Mouse (Mus musculus) heart, embryonic 12.5 days (tissue): ENCODE data around the gene Hmgb2. TPM values are rescaled to one million over a fixed set of nuclear protein-coding genes. Genes with fewer than 3 reads are reported as not detected.
"Not testable (repeated sequence)": the region's sequence is repeated elsewhere in the genome, so short reads cannot be mapped to it uniquely, and the experiment has no call there.

Source experiments
- ATAC-seq: fragments of 200-750 bp; cut with Nextera tagmentation; 2 replicates; pipeline ENCODE4 v1.8.0; 2017; ENCODE audit warnings: moderate TSS enrichment, moderate library complexity; ENCODE audit not compliant: insufficient number of reproducible peaks, low FRiP score
- H3K27ac ChIP-seq: fragments of 300-500 bp; sonication (generic); 2 replicates; pipeline ENCODE4 v1.5.1; 2016; ENCODE audit warnings: mild to moderate bottlenecking, moderate library complexity; ENCODE audit not compliant: poor library complexity, severe bottlenecking
- H3K27me3 ChIP-seq: fragments of 300-500 bp; sonication (generic); replicated peaks from 2 replicates; pipeline ENCODE4 v1.6.1; 2016; ENCODE audit warnings: mild to moderate bottlenecking, moderate library complexity
- H3K36me3 ChIP-seq: fragments of 300-500 bp; sonication (generic); 2 replicates; pipeline ENCODE4 v1.6.1; 2016; ENCODE audit warnings: mild to moderate bottlenecking, moderate library complexity
- H3K4me1 ChIP-seq: fragments of 300-500 bp; sonication (generic); replicated peaks from 2 replicates; pipeline ENCODE4 v1.6.1; 2016; ENCODE audit warnings: mild to moderate bottlenecking
- H3K4me2 ChIP-seq: fragments of 300-500 bp; sonication (generic); 2 replicates; pipeline ENCODE4 v1.6.1; 2016; ENCODE audit warnings: mild to moderate bottlenecking, moderate library complexity
- H3K4me3 ChIP-seq: fragments of 300-500 bp; sonication (generic); 2 replicates; pipeline ENCODE4 v1.5.1; 2016; ENCODE audit warnings: mild to moderate bottlenecking
- H3K9ac ChIP-seq: fragments of 300-500 bp; sonication (generic); 2 replicates; pipeline ENCODE4 v1.6.1; 2016; ENCODE audit warnings: mild to moderate bottlenecking, moderate library complexity
- H3K9me3 ChIP-seq: fragments of 300-500 bp; sonication (generic); replicated peaks from 2 replicates; pipeline ENCODE4 v1.6.1; 2016; ENCODE audit warnings: mild to moderate bottlenecking, moderate library complexity
- WGBS: fragments of 180-500 bp; shearing (Covaris S2); methylation state at CpG from one replicate; pipeline ENCODE4 v1.1.7; 2016; 5-methylcytosine and 5-hydroxymethylcytosine counted together
- polyA plus RNA-seq: library from polyadenylated mRNA; unstranded; fragments of >200 nt; fragmentation: Nextera tagmentation; extraction: Ambion mirVana; gene quantifications from 2 replicates; pipeline ENCODE4 v1.2.1, GENCODE M21; 2016

The Hmgb2 gene
- polyA plus RNA-seq, 1 experiment from 2014 or later: 346 TPM

DNA sequence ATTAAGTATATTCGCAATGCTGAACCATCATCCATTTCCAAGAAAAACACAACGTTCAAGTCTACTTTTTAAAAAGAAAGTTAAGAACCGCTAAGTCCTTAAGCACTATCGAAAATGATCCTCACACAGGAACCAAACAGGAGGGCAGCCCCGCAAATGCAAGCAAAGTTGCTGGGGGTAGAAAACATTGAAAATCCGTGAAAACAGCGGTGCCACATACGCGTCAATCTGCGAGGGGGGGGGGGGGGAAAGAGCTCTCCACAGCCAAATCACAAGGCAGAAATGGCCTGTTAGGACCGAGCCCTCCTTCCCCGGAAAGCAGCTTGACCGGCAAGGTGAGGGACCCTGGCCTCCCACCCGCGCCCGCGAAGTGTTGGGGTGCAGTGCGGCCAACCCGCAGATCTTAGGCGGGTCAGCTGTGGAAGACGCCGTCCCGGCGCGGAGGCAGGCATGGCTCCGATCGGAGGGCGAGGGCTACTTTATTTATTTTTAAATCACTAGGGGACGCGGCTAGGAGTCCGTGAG, 854 bp upstream of the Hmgb2 start:
- H3K4me2 ChIP-seq: peak overlapping the region; percentile 93
- H3K9me3 ChIP-seq: no peaks in the 10 kb centered on the region
- 2% methylated on average over 31 of the region's 31 CpGs for WGBS
- H3K4me1 ChIP-seq: peaks cover 7% of the 10 kb centered on the region
- H3K4me3 ChIP-seq: peak overlapping the region; percentile 90
- peaks cover 22% of the 10 kb centered on the region for H3K36me3 ChIP-seq
- peak overlapping the region; percentile 95 for H3K9ac ChIP-seq
- no peaks in the 10 kb centered on the region for H3K27me3 ChIP-seq
- peak overlapping the region; percentile 88 for H3K27ac ChIP-seq
- ATAC-seq: no peak

DNA sequence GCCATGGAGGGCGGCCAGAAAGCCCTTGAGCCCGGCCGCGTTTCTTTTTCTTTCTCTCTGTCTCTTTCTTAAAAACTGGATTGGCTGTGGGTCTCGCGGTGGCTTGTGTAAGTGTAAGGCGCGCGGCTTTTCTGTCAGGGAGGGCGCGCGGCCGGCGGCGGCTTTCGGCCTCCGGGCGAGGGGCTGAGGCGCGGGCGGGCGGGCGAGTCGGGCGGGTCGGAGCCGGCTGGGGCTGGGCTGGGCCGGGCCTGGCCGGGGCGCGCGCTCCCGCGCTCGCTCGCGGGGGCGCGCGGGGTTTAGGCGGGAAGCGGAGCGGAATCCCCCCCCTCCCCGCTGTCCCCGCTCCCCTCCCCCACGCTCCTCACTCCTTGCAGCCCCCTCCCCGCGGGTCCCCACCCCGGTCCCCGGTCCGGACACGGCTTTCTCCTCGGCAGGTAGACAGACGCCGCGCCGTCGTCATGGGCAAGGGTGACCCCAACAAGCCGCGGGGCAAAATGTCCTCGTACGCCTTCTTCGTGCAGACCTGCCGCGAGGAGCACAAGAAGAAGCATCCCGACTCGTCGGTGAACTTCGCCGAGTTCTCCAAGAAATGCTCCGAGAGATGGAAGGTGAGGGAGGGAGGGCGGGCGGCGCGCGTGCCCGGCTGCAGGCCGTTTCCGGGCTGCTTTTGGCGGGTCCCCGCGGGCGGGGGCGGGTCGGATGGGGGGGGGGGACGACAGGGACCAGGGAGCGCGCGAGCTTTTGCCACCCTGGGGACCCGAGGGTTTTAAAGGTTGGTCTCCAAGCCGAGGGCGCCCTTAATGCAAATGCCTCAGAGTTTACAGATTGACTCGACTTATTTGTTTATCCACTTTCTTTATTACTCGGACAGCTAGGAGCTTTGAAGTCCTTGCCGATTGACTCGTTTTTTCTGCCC, 692 bp downstream of the Hmgb2 start:
- peak; percentile 60 for ATAC-seq
- Histone ChIP-seq H3K9ac (peak overlapping the region; percentile 100), H3K36me3 (peaks cover 29% of the 10 kb centered on the region), H3K9me3 (no peaks in the 10 kb centered on the region), H3K27me3 (no peaks in the 10 kb centered on the region), H3K27ac (peak overlapping the region; percentile 100), H3K4me3 (peak overlapping the region; percentile 90), H3K4me1 (peaks cover 7% of the 10 kb centered on the region), H3K4me2 (peak overlapping the region; percentile 73)
- 1% methylated on average over 88 of the region's 96 CpGs for WGBS

DNA sequence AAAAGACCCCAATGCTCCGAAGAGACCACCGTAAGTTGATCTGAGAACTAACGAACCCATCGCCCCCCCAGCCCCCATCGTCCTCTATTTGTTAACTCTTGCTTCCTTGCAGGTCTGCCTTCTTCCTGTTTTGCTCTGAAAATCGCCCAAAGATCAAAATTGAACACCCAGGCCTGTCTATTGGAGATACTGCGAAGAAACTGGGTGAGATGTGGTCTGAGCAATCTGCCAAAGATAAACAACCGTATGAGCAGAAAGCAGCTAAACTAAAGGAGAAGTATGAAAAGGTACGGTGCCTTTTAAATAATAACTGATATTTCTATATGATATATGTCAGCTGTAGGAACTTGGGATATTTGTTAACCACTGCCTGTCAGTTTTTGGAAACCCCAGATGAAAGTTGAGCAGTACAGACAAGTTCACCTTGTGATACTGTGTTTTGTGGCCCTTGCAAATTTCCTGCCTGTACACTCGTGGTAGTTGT, 1.5 kb downstream of the Hmgb2 start:
- H3K9me3 ChIP-seq, ATAC-seq, H3K27me3 ChIP-seq, H3K4me1 ChIP-seq: not testable (repeated sequence)
- Histone ChIP-seq H3K4me3 (peak overlapping the region; percentile 90), H3K4me2 (peak overlapping the region; percentile 73), H3K27ac (peak overlapping the region; percentile 100), H3K9ac (peak overlapping the region; percentile 100), H3K36me3 (peaks cover 35% of the 10 kb centered on the region)
- WGBS: 15% methylated on average over 10 of the region's 10 CpGs

DNA sequence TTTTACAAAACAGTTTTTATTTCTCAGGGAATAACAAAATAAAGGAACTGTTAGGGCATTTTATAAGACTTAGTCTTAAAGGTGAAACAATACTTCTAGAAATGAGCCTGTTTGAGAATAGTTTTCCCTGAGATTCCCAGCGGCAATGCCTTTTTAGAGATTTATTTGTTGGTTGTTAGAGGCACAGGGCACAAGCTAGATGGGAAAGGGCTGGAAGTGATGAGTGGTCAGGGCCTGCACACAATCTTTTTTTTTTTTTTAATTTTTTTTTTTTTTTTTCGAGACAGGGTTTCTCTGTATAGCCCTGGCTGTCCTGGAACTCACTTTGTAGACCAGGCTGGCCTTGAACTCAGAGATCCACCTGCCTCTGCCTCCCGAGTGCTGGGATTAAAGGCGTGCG, 5.0 kb downstream of the Hmgb2 start:
- not testable (repeated sequence) for ATAC-seq, H3K27ac ChIP-seq
- 92% methylated on average over 4 of the region's 5 CpGs for WGBS

DNA sequence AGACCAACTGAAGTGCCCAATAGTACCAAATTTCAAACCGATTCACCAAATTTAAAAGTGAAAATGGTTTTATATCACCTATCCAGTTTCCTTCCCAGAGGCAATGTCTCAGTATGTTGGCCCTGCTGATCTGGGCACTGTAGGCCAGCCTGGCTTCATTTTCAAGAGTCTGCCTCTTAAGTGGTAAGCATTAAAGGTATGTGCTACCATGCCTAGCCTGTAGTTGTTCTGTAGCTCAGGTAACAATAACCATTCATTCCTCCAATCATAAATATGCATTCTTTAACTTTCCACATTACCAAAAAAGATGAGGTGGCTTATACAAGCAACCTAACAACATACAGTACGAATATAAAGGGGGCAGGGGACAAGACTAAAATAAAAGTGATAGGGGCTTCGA, 6.0 kb downstream of the Hmgb2 start:
- Histone ChIP-seq H3K4me3 (no peak overlapping the region), H3K9me3 (no peaks in the 10 kb centered on the region), H3K27me3 (no peaks in the 10 kb centered on the region), H3K9ac (no peak overlapping the region), H3K4me2 (no peak overlapping the region), H3K27ac (no peak overlapping the region), H3K36me3 (peaks cover 41% of the 10 kb centered on the region), H3K4me1 (peaks cover 8% of the 10 kb centered on the region; the same call in 1 of the 2 replicates)
- 87% methylated on average over 3 of the region's 3 CpGs for WGBS
- ATAC-seq: no peak

More for the DNA sequence above, 5.0 kb downstream of the Hmgb2 start:
- H3K4me2 ChIP-seq, H3K4me1 ChIP-seq, H3K4me3 ChIP-seq, H3K27me3 ChIP-seq, H3K9me3 ChIP-seq, H3K9ac ChIP-seq: not testable (repeated sequence)
- H3K36me3 ChIP-seq: peaks cover 37% of the 10 kb centered on the region

DNA sequence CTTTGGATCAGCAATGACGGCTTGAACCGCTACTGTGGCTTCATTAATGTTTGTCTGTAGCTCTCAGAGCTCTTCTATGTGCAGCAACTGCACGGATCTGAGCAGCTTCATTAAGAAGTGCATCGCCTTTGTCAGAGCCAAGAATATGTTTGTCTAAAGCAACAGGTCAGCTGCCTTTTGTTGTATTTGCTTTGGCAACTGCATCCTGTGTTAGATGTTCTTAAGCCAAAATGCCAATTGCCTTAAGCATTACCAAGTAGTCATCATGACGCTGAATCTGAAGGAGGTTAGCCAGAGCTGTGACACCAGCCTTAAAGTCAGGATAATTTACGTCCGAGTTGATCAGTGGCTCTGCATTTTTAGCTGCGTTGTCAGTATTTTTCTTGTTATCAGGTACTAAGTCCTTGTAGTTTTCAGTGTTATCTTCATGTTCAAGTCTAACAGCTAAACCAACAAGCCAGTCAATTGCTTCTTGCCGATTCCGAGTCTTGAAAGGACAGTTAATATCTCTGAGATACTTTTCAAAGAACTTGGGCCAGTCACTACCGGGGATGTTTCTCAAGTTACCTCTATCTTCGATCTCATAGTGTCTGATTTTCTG, 8.6 kb downstream of the Hmgb2 start:
- ATAC-seq: no peak
- 0 out of 2 replicates have a peak, but pooled peaks cover 5% of the 10 kb centered on the region for H3K4me1 ChIP-seq
- H3K27ac ChIP-seq: no peak overlapping the region
- WGBS: 58% methylated on average over 12 of the region's 12 CpGs
- no peaks in the 10 kb centered on the region for H3K9me3 ChIP-seq
- no peak overlapping the region for H3K9ac ChIP-seq
- H3K4me2 ChIP-seq: no peak overlapping the region
- H3K27me3 ChIP-seq: no peaks in the 10 kb centered on the region
- peaks cover 28% of the 10 kb centered on the region for H3K36me3 ChIP-seq
- H3K4me3 ChIP-seq: no peak overlapping the region

DNA sequence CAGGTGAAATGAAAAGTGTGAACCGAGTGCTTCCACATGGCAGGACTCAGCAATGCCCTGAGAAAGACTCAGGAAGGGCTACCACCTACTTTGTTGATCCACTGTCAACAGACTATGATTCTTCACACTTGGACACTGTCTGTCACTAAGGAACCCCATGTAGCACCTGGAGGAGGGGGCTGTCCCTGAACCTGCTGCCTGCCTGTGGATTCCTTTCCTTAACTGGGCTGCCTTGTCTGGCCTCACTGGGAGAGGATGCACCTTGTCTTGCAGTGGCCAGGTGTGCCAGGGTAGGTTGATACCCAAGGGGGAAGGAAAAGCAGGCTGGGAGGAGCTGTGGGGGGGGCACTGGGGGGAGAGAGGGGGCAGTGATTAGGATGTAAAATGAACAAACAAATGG, 16.3 kb downstream of the Hmgb2 start:
- peaks cover 4% of the 10 kb centered on the region; the same call in 1 of the 2 replicates for H3K4me1 ChIP-seq
- ATAC-seq: no peak
- no peaks in the 10 kb centered on the region for H3K27me3 ChIP-seq
- no peak overlapping the region for H3K4me3 ChIP-seq
- H3K36me3 ChIP-seq: peaks cover 4% of the 10 kb centered on the region; the same call in 1 of the 2 replicates
- no peaks in the 10 kb centered on the region for H3K9me3 ChIP-seq
- no peak overlapping the region for H3K27ac ChIP-seq
- no peak overlapping the region for H3K4me2 ChIP-seq
- no peak overlapping the region for H3K9ac ChIP-seq
- 88% methylated on average over 1 of the region's 1 CpGs for WGBS

DNA sequence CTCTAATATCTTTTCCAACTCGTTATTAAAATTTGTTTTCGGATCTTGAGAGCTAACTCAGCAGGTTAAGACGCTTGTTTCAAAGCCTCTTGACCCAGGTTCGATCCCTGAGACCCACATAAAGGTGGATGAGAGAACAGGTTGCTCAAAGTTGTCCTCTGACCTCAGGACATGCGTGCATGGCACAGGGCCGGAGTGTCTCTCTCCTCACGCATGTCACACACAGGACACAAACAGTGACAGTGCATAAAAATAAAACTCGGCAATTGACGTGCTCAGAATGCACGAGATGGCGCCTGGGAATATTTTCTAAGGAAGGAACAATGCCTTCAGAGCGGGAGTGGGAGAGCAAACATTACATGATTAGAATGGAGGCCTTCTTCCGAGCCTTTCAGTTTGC, 18.5 kb downstream of the Hmgb2 start:
- Histone ChIP-seq H3K4me1 (peaks cover 4% of the 10 kb centered on the region; the same call in 1 of the 2 replicates), H3K9ac (no peak overlapping the region), H3K9me3 (no peaks in the 10 kb centered on the region), H3K36me3 (peaks cover 9% of the 10 kb centered on the region; the same call in 1 of the 2 replicates), H3K27me3 (no peaks in the 10 kb centered on the region), H3K27ac (0 out of 2 replicates have a peak overlapping the region, but pooled peaks have one; percentile 25), H3K4me3 (peak overlapping the region; percentile 15; the same call in 1 of the 2 replicates), H3K4me2 (peak overlapping the region; percentile 52)
- no peak for ATAC-seq
- 83% methylated on average over 13 of the region's 13 CpGs for WGBS

DNA sequence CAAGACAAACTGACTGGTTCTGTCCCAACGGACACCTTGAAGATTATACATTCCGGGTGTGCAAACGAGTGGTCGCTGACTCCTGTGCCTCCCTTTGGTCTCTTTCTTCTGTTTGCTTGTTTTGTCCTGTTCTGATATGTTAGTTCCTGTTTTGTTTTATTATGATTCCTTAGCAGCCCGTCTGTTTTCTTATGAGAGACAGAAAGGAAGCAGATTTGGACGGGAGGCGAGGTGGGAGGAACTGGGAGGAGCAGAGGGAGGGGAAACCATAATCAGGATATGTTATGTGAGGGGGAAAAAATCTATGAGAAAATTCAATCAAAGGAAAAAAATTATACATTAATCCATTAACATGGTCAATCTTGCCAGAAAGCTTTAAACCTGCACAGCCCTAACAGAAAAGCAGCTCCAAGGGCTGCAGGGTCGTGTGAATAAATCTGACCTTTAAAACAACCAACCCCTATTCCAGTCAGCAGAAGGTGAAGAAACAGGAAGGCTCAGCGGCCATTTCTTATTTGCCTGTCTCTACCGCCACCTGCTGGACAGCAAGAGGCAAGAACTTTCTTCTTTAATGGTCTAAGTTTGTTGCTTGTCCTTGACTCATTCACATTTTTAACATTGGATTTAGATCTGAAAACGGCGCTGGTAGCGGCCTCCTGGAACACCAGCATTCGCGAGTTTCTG, 19.1 kb downstream of the Hmgb2 start:
- peaks cover 13% of the 10 kb centered on the region; the same call in 1 of the 2 replicates for H3K36me3 ChIP-seq
- no peaks in the 10 kb centered on the region for H3K27me3 ChIP-seq
- no peak for ATAC-seq
- H3K9ac ChIP-seq: no peak overlapping the region
- peak overlapping the region; percentile 15; the same call in 1 of the 2 replicates for H3K4me3 ChIP-seq
- peak overlapping the region; percentile 52 for H3K4me2 ChIP-seq
- WGBS: 26% methylated on average over 15 of the region's 15 CpGs
- 0 out of 2 replicates have a peak overlapping the region, but pooled peaks have one; percentile 25 for H3K27ac ChIP-seq
- peaks cover 4% of the 10 kb centered on the region; the same call in 1 of the 2 replicates for H3K4me1 ChIP-seq
- H3K9me3 ChIP-seq: no peaks in the 10 kb centered on the region

DNA sequence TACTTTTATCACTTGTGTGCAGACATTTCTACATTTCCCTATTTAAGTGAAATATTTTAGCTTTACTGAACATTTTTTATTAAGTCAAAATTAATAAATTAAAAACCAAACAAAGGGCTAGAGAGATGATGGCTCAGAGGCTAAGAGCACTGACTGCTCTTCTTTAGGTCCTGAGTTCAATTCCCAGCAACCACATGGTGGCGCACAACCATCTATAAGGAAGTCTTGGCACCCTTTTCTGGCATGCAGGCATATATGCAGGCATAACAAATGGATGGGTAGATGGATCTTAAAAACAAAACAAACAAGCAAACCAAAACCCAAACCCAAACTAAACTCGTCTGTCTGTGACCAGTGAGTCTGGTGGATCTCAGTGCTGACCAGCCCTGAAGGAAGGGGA, 20.5 kb downstream of the Hmgb2 start:
- Histone ChIP-seq H3K9ac (no peak overlapping the region), H3K4me3 (no peak overlapping the region), H3K4me2 (no peak overlapping the region), H3K27ac (no peak overlapping the region), H3K9me3 (no peaks in the 10 kb centered on the region), H3K4me1 (peaks cover 4% of the 10 kb centered on the region; the same call in 1 of the 2 replicates), H3K27me3 (no peaks in the 10 kb centered on the region), H3K36me3 (peaks cover 16% of the 10 kb centered on the region)
- ATAC-seq: no peak
- WGBS: 56% methylated on average over 2 of the region's 2 CpGs
